Comparison of ENCODE assay signal across 27 mouse cellular contexts in genomic region chr9:59512381-59512780, GRCm38 (mm10). TPM values are rescaled to one million over a fixed set of nuclear protein-coding genes. Genes with fewer than 3 reads are reported as not detected.
A peak's percentile ranks its signal among the peaks of the same experiment; 100 is the strongest.
DNase-seq lines count a peak whose midpoint lies in the region; ATAC-seq and TF ChIP-seq lines count a peak whose summit lies in the region.
"Had no signal": no experiment of that assay in that cellular context is flagged by ENCODE, and none has a peak within 500 bp of the region (broad histone marks: within the 10 kb centered on the region; RNA-seq: fewer than 3 reads in every experiment).

No protein-coding gene starts in this region.

- H3K36me3 ChIP-seq in forebrain, embryonic 11.5 days (ENCODE audit: control insufficient read depth, insufficient read depth, low read length): no peaks in the 10 kb centered on the region
- H3K36me3 ChIP-seq: embryonic facial prominence, embryonic 13.5 days; forebrain, embryonic 12.5 days; forebrain, embryonic 15.5 days; hindbrain, embryonic 12.5 days; hindbrain, embryonic 15.5 days had no signal

- H3K27me3 ChIP-seq in forebrain, embryonic 11.5 days (ENCODE audit: control insufficient read depth, insufficient read depth, low read length): no peaks in the 10 kb centered on the region
- H3K27me3 ChIP-seq: CH12.LX; embryonic facial prominence, embryonic 13.5 days; forebrain, embryonic 12.5 days; forebrain, embryonic 15.5 days; hindbrain, embryonic 12.5 days; hindbrain, embryonic 15.5 days had no signal

- H3K9ac ChIP-seq in forebrain, embryonic 11.5 days (ENCODE audit: low read length): no peak overlapping the region
- H3K9ac ChIP-seq: embryonic facial prominence, embryonic 13.5 days; forebrain, embryonic 12.5 days; forebrain, embryonic 15.5 days; hindbrain, embryonic 12.5 days; hindbrain, embryonic 15.5 days had no signal

- no peak for TF ChIP-seq POLR2A in embryonic fibroblast, embryonic 13.5 days (IDR thresholded peaks at IDR 0.05; ENCODE audit: low read depth, low read length)

- H3K9me3 ChIP-seq in forebrain, embryonic 11.5 days (ENCODE audit: control insufficient read depth, low read length): no peaks in the 10 kb centered on the region
- H3K9me3 ChIP-seq: embryonic facial prominence, embryonic 13.5 days; forebrain, embryonic 12.5 days; forebrain, embryonic 15.5 days; hindbrain, embryonic 12.5 days; hindbrain, embryonic 15.5 days had no signal

- intact Hi-C loops in left cerebral cortex, adult 2 months (cut with DNase I): no loop called here
- intact Hi-C loops in gastrocnemius, postnatal 36 days (cut with DNase I): no loop called here

- H3K27ac ChIP-seq in embryonic fibroblast, embryonic 13.5 days (ENCODE audit: insufficient read depth, low read length): peak overlapping the region; percentile 78
- H3K27ac ChIP-seq in left cerebral cortex, adult 2 months: no peak overlapping the region
- no peak overlapping the region for H3K27ac ChIP-seq in forebrain, embryonic 11.5 days (ENCODE audit: low read depth, low read length)
- H3K27ac ChIP-seq: embryonic facial prominence, embryonic 13.5 days; forebrain, embryonic 12.5 days; forebrain, embryonic 15.5 days; heart, adult 2 months; hindbrain, embryonic 12.5 days; hindbrain, embryonic 15.5 days had no signal

- WGBS in forebrain, embryonic 11.5 days: 56% methylated on average over 4 of the region's 4 CpGs

- no peaks in the 10 kb centered on the region; the same call in 1 of the 2 replicates for H3K4me1 ChIP-seq in embryonic fibroblast, embryonic 13.5 days (ENCODE audit: control insufficient read depth, insufficient read depth, low read length)
- no peaks in the 10 kb centered on the region for H3K4me1 ChIP-seq in forebrain, embryonic 11.5 days (replicated peaks; ENCODE audit: control insufficient read depth, insufficient read depth, low read length)
- H3K4me1 ChIP-seq: forebrain, embryonic 12.5 days; forebrain, embryonic 15.5 days; hindbrain, embryonic 12.5 days; hindbrain, embryonic 15.5 days had no signal

- no peak for TF ChIP-seq CTCF in embryonic fibroblast, embryonic 13.5 days (IDR thresholded peaks at IDR 0.05; ENCODE audit: borderline replicate concordance, insufficient read depth, low read length)
- TF ChIP-seq CTCF in left cerebral cortex, adult 2 months (IDR thresholded peaks at IDR 0.05): no peak

- H3K4me2 ChIP-seq in forebrain, embryonic 11.5 days (ENCODE audit: low read depth, low read length, severe bottlenecking): no peak overlapping the region
- H3K4me2 ChIP-seq: embryonic facial prominence, embryonic 13.5 days; forebrain, embryonic 12.5 days; forebrain, embryonic 15.5 days; heart, embryonic 11.5 days; hindbrain, embryonic 12.5 days; hindbrain, embryonic 15.5 days had no signal

- no peak overlapping the region for H3K4me3 ChIP-seq in embryonic fibroblast, embryonic 13.5 days (ENCODE audit: insufficient read depth, low read length)
- H3K4me3 ChIP-seq in left cerebral cortex, adult 2 months: no peak overlapping the region
- H3K4me3 ChIP-seq in forebrain, embryonic 11.5 days (ENCODE audit: low read depth, low read length): no peak overlapping the region
- H3K4me3 ChIP-seq: embryonic facial prominence, embryonic 13.5 days; forebrain, embryonic 12.5 days; forebrain, embryonic 15.5 days; heart, adult 2 months; hindbrain, embryonic 12.5 days; hindbrain, embryonic 15.5 days had no signal

- no peak for ATAC-seq in forebrain, embryonic 11.5 days (replicated peaks; ENCODE audit: low FRiP score)
- ATAC-seq: activated CD4-positive, CD25-positive, alpha-beta regulatory T cell, adult 4 months; forebrain, embryonic 15.5 days; intestine, postnatal 0 days had no signal

- DNase-seq in 3134 (ENCODE audit: extremely low read depth, insufficient read length, low spot score) (peak; percentile 14), 3T3-L1 (ENCODE audit: low read depth, low spot score) (peak; percentile 89)
- DNase-seq in left cerebral cortex, adult 2 months (ENCODE audit: extremely low spot score in 1 of 2, low spot score in 2 of 2): no peak
- DNase-seq in forebrain, embryonic 11.5 days (ENCODE audit: low spot score): no peak
- no peak for DNase-seq in gastrocnemius, postnatal 36 days
- DNase-seq: adrenal gland, adult 8-10 months; adrenal gland, postnatal 25 days; B cell, adult 2 months; cerebellum, adult 11-12 months; cerebellum, adult 8-10 months; cerebellum, postnatal 10 days; cerebellum, postnatal 36 days; gastrocnemius, postnatal 25 days; heart, adult 2 months had no signal

RNA-seq across cellular contexts. Expression of gene Arih1, which starts 26.0 kb away (rescaled TPM):
- 162 TPM in 2 replicates for polyA plus RNA-seq in embryonic fibroblast, embryonic 13.5 days (2011; ENCODE audit: insufficient read length, low read depth, missing spikeins)
- 100 to 1,000 TPM; 118 to 130 TPM for total RNA-seq in left cerebral cortex, adult 2 months (2021)
- polyA plus RNA-seq in forebrain, embryonic 11.5 days (2014; fragmentation: Nextera tagmentation; extraction: Ambion mirVana): 22.8 and 27.1 TPM in 2 replicates
- 10 to 100 TPM; 87.9 to 90.4 TPM for total RNA-seq in gastrocnemius, postnatal 36 days (2021)

RNA-seq across cellular contexts. Expression of gene Hexa, which starts 27.0 kb away (rescaled TPM):
- polyA plus RNA-seq in embryonic fibroblast, embryonic 13.5 days (2011; ENCODE audit: insufficient read length, low read depth, missing spikeins): 144 TPM in 2 replicates
- 10 to 100 TPM; 49.3 to 53.1 TPM for total RNA-seq in left cerebral cortex, adult 2 months (2021)
- polyA plus RNA-seq in forebrain, embryonic 11.5 days (2014; fragmentation: Nextera tagmentation; extraction: Ambion mirVana): 44.2 and 44.5 TPM in 2 replicates
- 10 to 100 TPM; 22.6 to 23.6 TPM for total RNA-seq in gastrocnemius, postnatal 36 days (2021)

RNA-seq across cellular contexts. Expression of gene Tmem202, which starts 27.3 kb away (rescaled TPM):
- polyA plus RNA-seq in embryonic fibroblast, embryonic 13.5 days (2011; ENCODE audit: insufficient read length, low read depth, missing spikeins): 2.3 and 2.4 TPM in 2 replicates
- 1 to 10 TPM; 3.7 to 4.1 TPM for total RNA-seq in left cerebral cortex, adult 2 months (2021)
- not detected in 2 replicates for polyA plus RNA-seq in forebrain, embryonic 11.5 days (2014; fragmentation: Nextera tagmentation; extraction: Ambion mirVana)
- total RNA-seq in gastrocnemius, postnatal 36 days (2021): under 1 TPM; 0.22 to 0.46 TPM
- total RNA-seq: granulocyte monocyte progenitor cell, adult 5-6 weeks; hematopoietic stem cell, adult 5-6 weeks had no signal
- polyA plus RNA-seq: activated CD4-positive, CD25-positive, alpha-beta regulatory T cell, adult 4 months; embryonic facial prominence, embryonic 13.5 days; forebrain, embryonic 12.5 days; hindbrain, embryonic 12.5 days; intestine, embryonic 14.5 days had no signal

Comparison
In these comparisons a context has a peak if more than half of its experiments do, and no peak if none do; other contexts are left out.
1. DNase-seq: peak in 3134 (single experiment) and 3T3-L1 (single experiment); none in left cerebral cortex, adult 2 months (0 of 2), forebrain, embryonic 11.5 days (single experiment) and gastrocnemius, postnatal 36 days (0 of 2).